Mouse (Mus musculus): ENCODE measurements around the gene Tyms. TPM values are rescaled to one million over a fixed set of nuclear protein-coding genes. Genes with fewer than 3 reads are reported as not detected.

Tyms gene
- polyA plus RNA-seq, 1 experiment from 2014 or later = 354 TPM

- H3K9me3 ChIP-seq = no peaks in the 10 kb centered on the region
- peak overlapping the region; percentile 52 for H3K4me2 ChIP-seq
- peak overlapping the region; percentile 25 for H3K4me3 ChIP-seq (replicated peaks)
- H3K27me3 ChIP-seq = peaks cover 98% of the 10 kb centered on the region
- 8% methylated on average over 22 of the region's 22 CpGs for WGBS
- no peaks in the 10 kb centered on the region for H3K36me3 ChIP-seq
- no peak for ATAC-seq (ENCODE audit: insufficient number of reproducible peaks, insufficient read depth, low FRiP score, low TSS enrichment, low read depth)
- no peak overlapping the region for H3K9ac ChIP-seq (replicated peaks)
- no peak overlapping the region for H3K27ac ChIP-seq
- H3K4me1 ChIP-seq (replicated peaks) = peaks cover 54% of the 10 kb centered on the region
Measured at GRCm38 (mm10) chr5:30110371-30111060, 37.1 kb upstream of the Tyms start.

GRCm38 (mm10) chr5:30109899-30110298 is 36.5 kb upstream of the Tyms start:
- Histone ChIP-seq H3K4me1 (replicated peaks) (peaks cover 60% of the 10 kb centered on the region), H3K27ac (no peak overlapping the region)
- 33% methylated on average over 2 of the region's 2 CpGs for WGBS

GRCm38 (mm10) chr5:30108233-30108632 is 34.8 kb upstream of the Tyms start:
- peaks cover 54% of the 10 kb centered on the region for H3K4me1 ChIP-seq (replicated peaks)
- H3K4me2 ChIP-seq = no peak overlapping the region
- H3K27me3 ChIP-seq = peaks cover 99% of the 10 kb centered on the region
- no peaks in the 10 kb centered on the region for H3K36me3 ChIP-seq
- no peak overlapping the region for H3K4me3 ChIP-seq (replicated peaks)
- no peaks in the 10 kb centered on the region for H3K9me3 ChIP-seq
- WGBS = 73% methylated on average over 6 of the region's 6 CpGs
- no peak overlapping the region for H3K27ac ChIP-seq
- no peak for ATAC-seq (ENCODE audit: insufficient number of reproducible peaks, insufficient read depth, low FRiP score, low TSS enrichment, low read depth)
- no peak overlapping the region for H3K9ac ChIP-seq (replicated peaks)

More at GRCm38 (mm10) chr5:30109899-30110298, 36.5 kb upstream of the Tyms start:
- H3K36me3 ChIP-seq = no peaks in the 10 kb centered on the region
- ATAC-seq (ENCODE audit: insufficient number of reproducible peaks, insufficient read depth, low FRiP score, low TSS enrichment, low read depth) = no peak
- no peaks in the 10 kb centered on the region for H3K9me3 ChIP-seq
- H3K4me3 ChIP-seq (replicated peaks) = no peak overlapping the region
- peak overlapping the region; percentile 52; the same call in 1 of the 2 replicates for H3K4me2 ChIP-seq
- no peak overlapping the region for H3K9ac ChIP-seq (replicated peaks)
- H3K27me3 ChIP-seq = peaks cover 98% of the 10 kb centered on the region

- no peak for ATAC-seq (ENCODE audit: insufficient number of reproducible peaks, insufficient read depth, low FRiP score, low TSS enrichment, low read depth)
- Histone ChIP-seq H3K9ac (replicated peaks) (no peak overlapping the region), H3K36me3 (no peaks in the 10 kb centered on the region), H3K4me1 (replicated peaks) (peaks cover 54% of the 10 kb centered on the region), H3K9me3 (no peaks in the 10 kb centered on the region), H3K4me2 (no peak overlapping the region), H3K27me3 (peaks cover 99% of the 10 kb centered on the region), H3K4me3 (replicated peaks) (no peak overlapping the region), H3K27ac (no peak overlapping the region)
- 7% methylated on average over 5 of the region's 5 CpGs for whole genome bisulfite sequencing
Measured at GRCm38 (mm10) chr5:30107611-30108041, 34.2 kb upstream of the Tyms start.

GRCm38 (mm10) chr5:30107186-30107585 is 33.8 kb upstream of the Tyms start:
- H3K4me3 ChIP-seq (replicated peaks) = no peak overlapping the region
- H3K4me1 ChIP-seq (replicated peaks) = peaks cover 54% of the 10 kb centered on the region
- no peak overlapping the region for H3K4me2 ChIP-seq
- ATAC-seq (ENCODE audit: insufficient number of reproducible peaks, insufficient read depth, low FRiP score, low TSS enrichment, low read depth) = no peak
- H3K9me3 ChIP-seq = no peaks in the 10 kb centered on the region
- 4% methylated on average over 7 of the region's 7 CpGs for WGBS
- no peak overlapping the region for H3K27ac ChIP-seq
- H3K9ac ChIP-seq (replicated peaks) = no peak overlapping the region
- peaks cover 99% of the 10 kb centered on the region for H3K27me3 ChIP-seq
- H3K36me3 ChIP-seq = no peaks in the 10 kb centered on the region

- Histone ChIP-seq H3K4me2 (no peak overlapping the region), H3K27ac (no peak overlapping the region), H3K36me3 (no peaks in the 10 kb centered on the region), H3K27me3 (peaks cover 94% of the 10 kb centered on the region), H3K4me1 (replicated peaks) (peaks cover 54% of the 10 kb centered on the region), H3K4me3 (replicated peaks) (no peak overlapping the region), H3K9me3 (0 out of 2 replicates have a peak, but pooled peaks cover 2% of the 10 kb centered on the region), H3K9ac (replicated peaks) (no peak overlapping the region)
- no peak for ATAC-seq (ENCODE audit: insufficient number of reproducible peaks, insufficient read depth, low FRiP score, low TSS enrichment, low read depth)
- WGBS = 16% methylated on average over 2 of the region's 2 CpGs
Measured at GRCm38 (mm10) chr5:30106756-30107155, 33.3 kb upstream of the Tyms start.

- peak within 1 kb of the TSS; percentile 56 for H3K4me3 ChIP-seq (replicated peaks)
- H3K9me3 ChIP-seq = 0 out of 2 replicates have a peak, but pooled peaks cover 3% of the 10 kb centered on the region
- H3K36me3 ChIP-seq = no peaks in the 10 kb centered on the region
- no peak for ATAC-seq (ENCODE audit: insufficient number of reproducible peaks, insufficient read depth, low FRiP score, low TSS enrichment, low read depth)
- peak within 1 kb of the TSS; percentile 96 for H3K4me2 ChIP-seq
- H3K27ac ChIP-seq = no peak within 1 kb of the TSS
- peak within 1 kb of the TSS; percentile 61 for H3K9ac ChIP-seq (replicated peaks)
- H3K4me1 ChIP-seq (replicated peaks) = peaks cover 45% of the 10 kb centered on the region
- 1% methylated on average over 29 of the region's 29 CpGs for WGBS
- H3K27me3 ChIP-seq = peaks cover 85% of the 10 kb centered on the region
Measured at GRCm38 (mm10) chr5:30105668-30106300, 32.4 kb upstream of the Tyms start, which contains the start of gene 3110082J24Rik. Gene 3110082J24Rik (minus strand): TSS chr5:30106086.

GRCm38 (mm10) chr5:30104841-30105667 is 31.6 kb upstream of the Tyms start, which contains the start of gene Garem2:
Gene Garem2 (plus strand): TSS chr5:30105161.
- Histone ChIP-seq H3K9ac (replicated peaks) (peak within 1 kb of the TSS; percentile 61), H3K36me3 (no peaks in the 10 kb centered on the region), H3K27me3 (peaks cover 77% of the 10 kb centered on the region), H3K4me3 (replicated peaks) (peak within 1 kb of the TSS; percentile 56), H3K4me2 (peak within 1 kb of the TSS; percentile 96), H3K4me1 (replicated peaks) (peaks cover 38% of the 10 kb centered on the region), H3K9me3 (0 out of 2 replicates have a peak, but pooled peaks cover 3% of the 10 kb centered on the region), H3K27ac (no peak within 1 kb of the TSS)
- WGBS = under 1% methylated on average over 65 of the region's 65 CpGs
- no peak; the same call in 1 of the 2 replicates for ATAC-seq (ENCODE audit: insufficient number of reproducible peaks, insufficient read depth, low FRiP score, low TSS enrichment, low read depth)

- H3K27ac ChIP-seq = no peak overlapping the region
- no peaks in the 10 kb centered on the region for H3K36me3 ChIP-seq
- WGBS = 3% methylated on average over 11 of the region's 12 CpGs
- no peak for ATAC-seq (ENCODE audit: insufficient number of reproducible peaks, insufficient read depth, low FRiP score, low TSS enrichment, low read depth)
- H3K27me3 ChIP-seq = peaks cover 70% of the 10 kb centered on the region
- H3K4me3 ChIP-seq (replicated peaks) = peak overlapping the region; percentile 56
- peaks cover 35% of the 10 kb centered on the region for H3K4me1 ChIP-seq (replicated peaks)
- H3K4me2 ChIP-seq = peak overlapping the region; percentile 96
- H3K9me3 ChIP-seq = 0 out of 2 replicates have a peak, but pooled peaks cover 3% of the 10 kb centered on the region
- H3K9ac ChIP-seq (replicated peaks) = peak overlapping the region; percentile 61; the same call in 1 of the 2 replicates
Measured at GRCm38 (mm10) chr5:30104339-30104738, 30.9 kb upstream of the Tyms start.

- no peak for ATAC-seq (ENCODE audit: insufficient number of reproducible peaks, insufficient read depth, low FRiP score, low TSS enrichment, low read depth)
- Histone ChIP-seq H3K4me1 (replicated peaks) (peaks cover 35% of the 10 kb centered on the region), H3K27me3 (peaks cover 61% of the 10 kb centered on the region), H3K4me2 (no peak overlapping the region), H3K27ac (no peak overlapping the region), H3K36me3 (no peaks in the 10 kb centered on the region), H3K9me3 (0 out of 2 replicates have a peak, but pooled peaks cover 3% of the 10 kb centered on the region), H3K4me3 (replicated peaks) (no peak overlapping the region), H3K9ac (replicated peaks) (no peak overlapping the region)
- 81% methylated on average over 3 of the region's 3 CpGs for WGBS
Measured at GRCm38 (mm10) chr5:30103340-30103739, 29.9 kb upstream of the Tyms start.

- 84% methylated on average over 1 of the region's 1 CpGs for WGBS
- Histone ChIP-seq H3K9ac (replicated peaks) (no peak overlapping the region), H3K4me1 (replicated peaks) (no peaks in the 10 kb centered on the region), H3K9me3 (0 out of 2 replicates have a peak, but pooled peaks cover 3% of the 10 kb centered on the region), H3K4me3 (replicated peaks) (no peak overlapping the region), H3K27me3 (peaks cover 14% of the 10 kb centered on the region), H3K27ac (no peak overlapping the region), H3K4me2 (no peak overlapping the region), H3K36me3 (no peaks in the 10 kb centered on the region)
- no peak for ATAC-seq (ENCODE audit: insufficient number of reproducible peaks, insufficient read depth, low FRiP score, low TSS enrichment, low read depth)
Measured at GRCm38 (mm10) chr5:30098260-30098659, 24.8 kb upstream of the Tyms start.
